Mouse (Mus musculus) cerebellum, postnatal 25 days (tissue): ENCODE measurements at regions not wholly inside any gene's neighbourhood (a gene's known extent, or its start where the extent isn't known, plus 50 kb on each side); places are given as distances from the start of the nearest gene placed in this dataset.
"Not testable (repeated sequence)": the region's sequence is repeated elsewhere in the genome, so short reads cannot be mapped to it uniquely, and the experiment has no call there.

Source experiments
- DNase-seq, 2 experiments: peaks; one replicate each; pipeline ENCODE4 v3.0.0; 2021; ENCODE audit warnings: mixed read lengths in 2 of 2

DNA sequence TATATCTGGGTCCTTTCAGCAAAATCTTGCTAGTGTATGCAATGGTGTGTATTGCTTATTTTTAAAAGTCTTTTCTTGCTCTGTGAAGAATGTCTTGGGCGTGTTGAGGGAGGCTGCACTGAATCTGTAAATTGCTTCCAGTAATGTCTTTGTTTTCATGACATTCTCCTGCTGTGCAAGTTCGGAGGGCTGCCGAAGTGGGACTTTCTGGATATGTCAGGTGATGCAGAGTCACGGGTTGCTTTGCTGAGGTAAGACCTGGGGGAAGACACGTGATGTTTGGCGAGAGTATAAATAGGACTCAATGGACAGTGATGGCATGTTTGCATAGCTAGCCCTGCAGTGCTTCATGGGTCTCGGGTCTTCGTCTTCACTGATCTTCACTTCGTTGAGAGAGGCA is 329.2 kb upstream of the Nr5a2 start:
- no peak for DNase-seq

DNA sequence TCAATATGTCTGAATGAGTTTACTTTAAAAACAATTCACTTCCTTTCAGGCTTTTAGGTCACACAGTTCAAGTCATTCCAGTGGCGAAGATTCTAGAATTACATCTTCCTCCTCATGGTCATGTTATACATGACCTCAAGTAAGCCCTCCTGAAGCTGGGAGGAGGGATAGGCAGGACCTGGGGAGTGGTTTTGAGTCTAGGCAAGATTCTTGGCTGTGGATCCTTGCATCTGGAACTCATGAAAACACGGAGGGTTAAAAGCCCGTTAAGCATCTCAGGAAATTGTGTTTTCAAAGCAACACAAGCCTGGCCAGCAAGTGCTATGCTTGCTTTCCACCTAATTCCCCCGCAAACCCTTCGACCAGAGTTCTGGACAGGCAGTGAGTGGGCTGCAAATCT is 323.0 kb upstream of the Nr5a2 start:
- no peak for DNase-seq

DNA sequence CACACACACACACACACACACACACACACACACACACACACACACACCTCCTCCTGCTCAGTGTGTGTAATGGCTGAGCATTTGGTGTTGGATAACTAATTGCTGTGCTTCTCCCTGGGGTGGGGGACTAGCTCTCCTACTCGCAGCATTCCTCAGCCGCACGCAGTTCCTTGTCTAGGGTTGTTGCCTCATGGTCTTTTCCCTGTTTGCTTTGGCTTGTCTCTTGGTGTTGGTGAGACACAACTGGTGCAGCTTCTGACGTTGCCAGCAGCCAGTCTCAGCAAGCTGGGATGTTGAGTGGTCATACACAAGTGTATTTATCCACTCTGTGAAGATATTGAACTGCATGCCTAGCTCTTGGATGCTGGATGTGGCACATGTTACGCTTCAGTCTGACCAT is 322.2 kb upstream of the Nr5a2 start:
- DNase-seq: no peak

DNA sequence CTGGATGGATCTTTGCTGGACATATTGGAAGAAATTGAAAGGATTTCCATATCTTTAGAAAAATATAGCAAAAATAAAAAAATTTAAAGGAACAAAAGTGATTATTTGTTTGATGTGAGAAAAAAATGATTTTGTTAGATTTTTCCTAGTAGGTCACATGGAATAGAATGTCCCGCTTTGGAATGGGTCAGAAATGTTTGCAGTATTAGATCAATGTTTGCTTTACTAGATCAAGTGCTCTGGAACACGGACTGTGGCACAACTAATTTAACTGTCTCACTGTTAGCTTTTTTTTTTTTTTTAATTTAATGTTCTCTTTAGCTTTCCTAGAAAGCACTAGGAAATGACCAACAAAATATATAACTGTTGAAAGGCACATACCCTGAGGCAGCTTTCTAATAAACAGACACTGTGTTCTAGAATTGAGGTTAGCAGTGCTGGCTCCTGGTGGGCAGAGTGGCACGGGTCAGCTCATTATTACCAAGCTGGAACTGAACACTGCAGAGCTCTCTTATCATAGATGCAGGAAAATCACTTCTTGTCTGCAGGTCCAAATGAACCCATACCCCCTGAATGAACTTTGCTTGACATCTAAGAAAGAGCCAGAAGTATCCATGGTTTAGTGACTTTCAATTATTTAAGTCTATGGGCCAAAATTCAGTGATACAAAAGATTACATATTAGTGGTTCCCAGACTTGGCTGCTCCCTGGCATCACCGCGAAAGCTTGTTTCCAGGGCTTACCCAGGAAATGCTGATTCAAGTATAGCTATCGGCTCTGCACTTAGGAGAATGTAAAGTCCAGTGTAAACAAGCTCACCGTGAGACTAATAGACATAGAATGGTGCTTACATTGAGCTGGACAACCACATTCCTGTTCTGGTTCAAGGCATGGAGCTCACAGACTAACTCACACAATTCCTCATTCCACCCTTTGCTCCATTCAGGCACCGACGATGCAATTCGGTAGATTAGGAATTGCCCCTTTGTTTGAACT is 320.4 kb upstream of the Nr5a2 start:
- no peak for DNase-seq

DNA sequence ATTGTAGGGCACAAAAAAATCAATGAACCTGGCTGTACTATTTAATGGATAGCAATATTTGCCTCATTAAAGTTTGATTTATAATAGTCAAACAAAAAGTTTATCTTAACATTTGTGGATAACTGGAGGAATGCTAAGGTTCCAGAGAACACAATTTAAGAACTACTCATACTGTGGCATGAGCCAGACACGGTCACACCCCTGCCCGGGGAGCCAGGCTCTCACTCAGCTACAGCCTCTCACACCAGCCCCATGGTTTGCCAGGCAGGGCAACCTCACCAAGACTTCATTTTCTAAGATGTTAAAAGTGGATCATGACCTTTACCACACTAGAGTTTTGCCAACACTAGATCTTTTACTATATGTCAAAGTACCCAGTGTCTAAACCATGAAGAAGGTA is 319.7 kb upstream of the Nr5a2 start:
- DNase-seq: no peak

DNA sequence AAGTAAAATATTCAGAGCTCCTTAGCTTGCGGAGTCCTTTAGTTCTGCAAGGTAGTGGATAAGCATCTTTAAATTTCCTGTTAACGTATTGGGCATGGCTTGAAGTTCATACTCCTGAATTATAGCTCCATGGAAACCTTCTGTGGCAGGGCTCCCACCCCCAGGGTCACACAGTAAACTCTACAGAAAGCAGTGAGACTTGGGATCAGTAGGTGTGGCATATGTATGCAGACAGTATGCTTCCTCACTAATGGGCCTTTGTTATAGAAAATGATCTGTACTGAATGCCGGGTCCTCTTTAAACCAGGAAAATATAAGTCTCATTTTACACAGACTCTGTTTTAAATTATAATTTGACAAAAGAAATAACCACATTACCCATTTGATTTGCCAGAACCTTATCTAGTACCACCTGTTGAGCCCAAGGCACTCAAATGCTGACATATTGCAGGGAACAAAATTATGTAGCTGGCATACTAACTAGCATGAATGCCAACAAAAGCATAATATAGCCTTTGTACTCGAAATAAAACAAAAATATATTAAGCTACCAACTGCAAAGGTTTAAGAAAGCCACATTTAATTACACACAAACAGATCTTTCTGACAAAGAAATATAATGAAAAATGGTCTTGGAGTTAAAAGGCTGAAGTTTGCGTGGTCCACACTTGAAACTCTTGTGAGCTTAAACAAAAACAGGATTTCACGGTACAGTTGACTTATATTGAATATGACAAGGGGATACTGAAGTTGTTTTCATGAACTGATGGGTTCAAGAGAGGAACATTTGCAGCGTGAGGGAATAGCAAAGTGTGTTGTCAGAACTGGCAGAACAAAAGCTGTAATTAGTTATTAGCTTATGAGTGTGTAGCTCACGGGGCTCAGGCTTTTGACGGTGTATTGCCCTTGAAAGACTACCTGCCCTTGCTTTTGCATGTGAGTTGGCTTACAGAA is 310.7 kb upstream of the Nr5a2 start:
- no peak for DNase-seq

DNA sequence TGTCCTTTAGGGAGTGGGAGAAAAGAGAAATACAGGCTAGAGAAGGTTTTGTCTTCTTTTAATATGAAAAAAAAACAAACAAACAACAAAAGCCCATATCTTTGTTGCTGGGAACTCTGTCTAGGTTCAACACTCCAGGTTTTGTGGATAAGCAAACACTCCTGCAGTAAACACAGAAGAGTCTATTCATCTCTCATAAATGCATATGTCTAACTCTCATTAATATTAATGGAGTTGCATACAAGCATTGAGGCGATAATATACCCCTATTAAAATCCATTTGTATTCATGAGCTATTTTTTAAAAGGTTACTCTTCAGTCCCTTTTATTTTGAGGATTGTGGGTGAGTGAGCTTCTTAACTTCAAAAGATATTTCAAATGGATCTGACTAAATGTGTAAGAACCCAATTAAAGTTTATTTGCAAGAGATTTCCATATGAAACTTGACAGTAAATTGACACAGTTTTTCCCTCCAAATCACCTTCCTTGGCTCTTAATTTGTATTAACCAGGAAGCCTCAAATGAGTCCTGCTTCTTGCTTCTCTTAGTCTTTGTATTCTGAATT is 302.6 kb upstream of the Nr5a2 start:
- no peak for DNase-seq

DNA sequence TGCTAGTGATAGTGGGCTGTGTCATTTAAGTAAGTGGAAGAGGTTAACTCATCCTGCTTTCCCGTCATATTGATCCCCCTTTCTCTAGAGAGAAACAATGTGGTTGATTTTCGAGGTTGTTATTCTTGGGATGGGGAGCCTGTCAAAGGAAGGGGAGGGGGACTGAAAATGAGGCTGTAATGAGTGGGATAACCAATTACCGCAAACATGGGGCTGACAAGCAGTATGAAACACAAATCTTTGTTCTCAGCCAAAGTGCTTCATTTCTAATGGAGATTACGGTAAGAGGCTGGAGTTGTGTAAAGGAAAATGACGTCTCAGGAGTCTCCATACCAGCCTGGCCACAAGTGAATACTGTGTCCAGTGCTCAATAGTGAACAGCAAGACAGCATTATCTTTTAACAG is 301.9 kb upstream of the Nr5a2 start:
- no peak for DNase-seq

DNA sequence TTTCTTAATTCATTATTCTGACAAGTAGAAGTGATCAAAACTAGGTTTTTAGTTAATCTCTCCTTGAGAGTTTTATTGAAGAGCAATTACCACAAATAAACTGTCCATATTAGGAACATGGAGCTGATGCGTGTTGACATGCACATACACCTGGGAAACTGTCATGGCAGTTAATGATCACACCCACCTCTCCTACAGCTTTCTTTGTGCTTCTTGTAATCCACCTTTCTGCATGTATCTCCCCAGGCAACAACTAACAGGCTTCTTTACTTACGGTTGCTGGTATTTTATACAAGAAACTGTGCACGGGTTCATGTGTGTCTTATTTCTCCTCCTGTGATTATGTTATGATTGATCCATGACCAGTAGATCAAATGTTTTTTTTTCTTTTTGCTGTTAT is 296.0 kb upstream of the Nr5a2 start:
- DNase-seq: no peak

DNA sequence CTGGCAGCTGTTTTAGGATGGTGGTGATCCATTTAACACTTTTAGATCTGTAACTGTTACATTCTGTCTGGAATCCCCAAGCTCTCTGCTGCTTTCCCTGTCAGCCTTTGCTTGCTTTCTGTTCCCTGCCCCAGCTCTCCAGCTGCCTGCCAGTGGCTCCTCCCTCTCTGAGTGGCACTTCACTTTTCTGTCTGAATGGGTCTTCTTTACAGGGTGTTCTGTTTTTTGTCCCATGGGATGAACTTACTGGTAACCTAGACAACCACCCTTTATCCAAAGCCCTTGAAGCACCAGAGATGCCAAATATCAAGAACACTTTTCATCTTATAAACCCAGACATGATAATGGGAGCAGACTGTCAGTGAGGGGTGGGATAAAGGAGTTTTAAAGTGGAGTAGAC is 294.8 kb upstream of the Nr5a2 start:
- DNase-seq: no peak

DNA sequence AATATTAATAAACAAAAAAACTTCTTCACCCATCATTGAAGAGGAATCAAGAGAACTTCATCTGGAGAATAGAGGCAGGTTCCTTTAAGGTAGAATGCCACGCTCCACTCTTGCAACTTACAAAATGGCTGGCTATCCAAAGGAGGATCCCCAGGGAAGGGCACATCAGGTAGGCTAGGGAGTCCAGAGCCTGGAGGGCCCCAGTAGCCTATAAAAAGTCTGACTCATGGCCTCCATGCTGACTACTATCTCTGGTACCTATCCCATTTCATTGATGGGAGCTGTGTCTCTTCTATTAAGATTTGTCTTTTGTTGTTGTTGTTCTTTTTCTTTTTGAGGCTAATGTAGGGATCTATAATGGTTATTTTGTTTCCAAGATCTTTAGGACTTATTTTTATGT is 294.4 kb upstream of the Nr5a2 start:
- DNase-seq: no peak

DNA sequence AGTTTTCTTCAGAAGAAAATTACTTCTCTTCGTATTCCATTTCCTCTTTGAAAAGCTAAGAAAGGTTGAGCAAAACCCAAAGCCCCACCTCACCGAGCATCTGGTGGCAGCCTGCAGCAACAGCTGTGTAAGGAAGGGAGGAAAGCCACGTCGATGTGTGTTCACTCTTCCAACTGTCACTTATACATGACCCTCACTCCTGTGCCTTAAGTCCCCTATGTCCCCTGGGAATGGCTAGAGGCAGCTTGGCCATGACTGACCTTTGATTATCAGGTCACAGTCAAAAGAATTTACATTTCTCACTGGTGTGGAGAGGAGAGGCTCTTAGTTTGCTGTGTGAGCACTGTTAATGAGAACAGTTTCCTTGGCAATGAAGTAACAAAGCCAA is 266.8 kb upstream of the Nr5a2 start:
- no peak for DNase-seq

DNA sequence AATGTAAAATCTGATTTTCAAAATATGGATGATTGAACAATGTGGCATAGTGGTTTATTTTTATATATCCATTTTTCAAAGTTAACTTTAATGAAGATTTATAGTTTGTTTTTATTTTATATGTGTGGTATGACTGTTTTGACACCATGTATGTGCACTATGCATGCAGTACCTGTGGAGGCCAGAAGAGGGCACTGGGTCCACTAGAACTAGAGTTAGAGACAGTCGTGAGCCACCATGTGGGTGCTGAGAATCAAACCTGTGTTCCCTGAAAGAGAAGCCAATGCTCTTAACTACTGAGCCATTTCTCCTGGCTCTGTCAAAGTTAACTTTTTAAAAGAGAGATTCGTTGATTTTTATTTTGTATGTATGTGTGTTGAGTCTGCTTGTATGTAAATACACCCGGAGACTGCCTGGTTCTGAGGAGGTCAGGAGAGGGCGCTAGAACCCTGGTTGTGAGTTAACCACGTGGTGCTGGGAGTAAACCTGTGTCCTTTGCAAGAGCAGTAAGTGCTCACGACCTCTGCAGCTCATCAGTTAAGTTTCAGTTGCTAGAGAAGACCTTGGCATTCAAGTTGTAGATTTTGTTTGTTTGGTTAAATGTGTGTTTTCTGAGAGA is 266.3 kb upstream of the Nr5a2 start:
- DNase-seq: peak in 1 of 2 experiments; percentile 25

DNA sequence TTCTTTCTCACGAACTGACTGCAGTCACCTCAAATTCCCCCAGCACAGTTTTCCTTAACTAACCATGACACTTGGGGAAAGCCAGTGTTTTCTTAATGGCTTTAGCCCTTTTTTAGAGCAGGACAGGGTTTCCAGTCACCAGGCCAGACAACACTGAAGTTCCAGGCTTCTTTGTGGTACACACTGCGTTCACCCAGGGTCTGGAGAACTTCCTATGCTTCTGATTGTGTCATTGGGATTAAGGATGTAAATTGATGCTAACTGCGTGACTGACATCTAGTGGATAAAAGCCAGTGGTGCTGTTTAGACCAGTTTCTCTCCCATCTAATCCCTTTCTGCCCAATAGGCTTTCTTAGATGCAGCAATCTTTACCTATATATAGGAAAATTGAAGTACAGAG is 265.2 kb upstream of the Nr5a2 start:
- DNase-seq: peak in 1 of 2 experiments; percentile 37

DNA sequence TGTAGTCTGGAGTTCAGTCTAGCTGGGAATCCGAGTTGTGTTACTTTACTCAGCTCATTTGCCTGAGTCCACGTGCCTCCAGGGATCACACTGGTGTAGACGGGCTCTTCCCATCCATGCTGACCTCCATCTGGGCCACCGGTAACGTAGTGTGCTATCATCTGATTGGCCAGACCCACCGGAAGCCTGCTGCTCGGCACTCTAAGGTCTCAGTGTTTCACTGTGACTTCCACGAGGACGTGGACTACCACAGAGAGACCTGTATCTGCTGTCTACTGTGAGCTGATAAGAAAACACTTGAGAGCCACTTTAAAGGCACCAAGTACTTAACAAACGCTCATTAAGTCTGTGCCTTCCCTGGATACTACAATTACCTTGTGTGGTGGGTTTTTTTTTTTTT is 262.8 kb upstream of the Nr5a2 start:
- DNase-seq: no peak

DNA sequence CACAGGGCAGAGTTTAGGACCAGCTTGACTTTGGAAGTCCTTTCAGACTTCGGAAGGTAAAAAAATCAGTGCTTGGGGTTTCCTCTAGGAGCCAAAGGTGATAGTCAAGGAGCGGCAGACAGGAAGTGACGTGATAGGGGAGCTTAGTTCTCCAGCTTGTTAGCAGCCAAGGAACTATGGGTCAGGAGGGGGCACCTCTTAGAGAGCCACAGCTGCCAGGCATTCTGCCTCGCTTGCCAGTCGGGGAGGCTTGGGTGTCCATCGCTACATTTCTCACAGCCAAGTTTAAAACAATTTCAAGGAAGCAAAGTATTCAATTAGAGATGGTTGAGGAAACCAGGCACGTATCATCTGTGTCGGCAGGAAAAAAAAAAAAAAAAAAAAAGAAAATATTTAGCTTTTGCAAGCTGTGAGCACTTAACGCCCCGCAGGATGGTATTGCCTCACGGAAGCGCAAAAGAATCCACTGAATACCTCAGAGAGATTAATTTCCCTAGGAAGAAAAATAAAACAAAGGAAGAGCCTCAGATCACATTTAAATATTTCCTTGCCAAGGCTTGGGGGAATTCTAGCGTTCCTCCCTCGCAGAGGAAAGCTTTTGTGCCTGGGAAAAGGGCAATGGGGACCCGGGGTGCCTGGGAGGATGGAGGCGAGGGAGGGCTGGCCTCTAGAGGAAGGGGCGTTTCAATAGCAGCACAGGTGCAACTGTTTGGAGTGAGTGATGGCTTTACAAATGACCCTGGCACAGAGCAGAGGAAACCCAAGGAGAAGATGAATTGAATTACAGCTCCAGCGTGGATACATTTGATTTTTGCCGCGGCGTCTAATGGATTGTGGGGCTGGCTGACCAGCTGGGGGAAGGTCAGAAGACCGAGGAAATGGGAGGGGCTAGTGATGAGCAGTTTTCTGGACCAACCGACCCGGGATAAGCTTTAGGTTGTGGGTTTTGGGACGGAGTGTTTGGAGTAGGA is 261.1 kb upstream of the Nr5a2 start:
- peak in 1 of 2 experiments; percentile 8 for DNase-seq

DNA sequence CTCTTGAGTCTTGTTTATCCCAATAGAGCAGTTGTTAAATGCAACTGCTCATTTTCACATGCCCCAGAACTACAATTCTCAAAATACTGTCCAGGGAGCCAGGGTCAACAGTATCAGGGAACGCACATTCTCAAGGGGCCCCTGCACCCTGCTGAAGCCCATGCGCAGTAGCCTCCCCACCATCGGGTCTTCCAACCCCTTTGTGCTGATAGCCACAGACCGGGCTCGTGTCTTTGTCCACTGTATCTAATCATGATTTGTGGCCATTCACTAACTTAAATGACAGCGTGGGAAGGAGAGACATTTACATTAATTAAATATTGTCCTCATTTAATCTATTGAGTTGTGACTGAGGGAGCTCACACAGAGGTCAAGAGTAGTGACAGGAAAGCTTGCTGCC is 260.0 kb upstream of the Nr5a2 start:
- DNase-seq: no peak

DNA sequence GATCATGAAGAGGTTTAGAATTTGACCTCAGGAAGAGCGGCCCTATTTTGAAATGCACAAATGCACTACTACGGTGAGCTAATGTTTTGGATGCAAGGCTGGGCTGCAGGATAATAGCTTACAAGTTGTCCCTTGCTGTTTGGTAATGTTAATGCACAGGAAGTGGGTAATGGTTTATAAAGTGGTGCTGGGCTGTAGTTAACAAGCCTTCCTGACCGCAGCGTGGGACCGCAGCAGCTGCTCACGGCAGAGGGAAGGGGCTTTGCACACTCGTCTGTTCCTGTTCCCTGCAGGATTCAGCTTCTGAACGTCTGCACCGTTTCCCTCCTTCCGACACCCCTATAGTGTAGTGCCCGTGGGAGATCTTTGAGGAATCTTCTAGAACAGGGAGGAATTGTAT is 258.4 kb upstream of the Nr5a2 start:
- no peak for DNase-seq

DNA sequence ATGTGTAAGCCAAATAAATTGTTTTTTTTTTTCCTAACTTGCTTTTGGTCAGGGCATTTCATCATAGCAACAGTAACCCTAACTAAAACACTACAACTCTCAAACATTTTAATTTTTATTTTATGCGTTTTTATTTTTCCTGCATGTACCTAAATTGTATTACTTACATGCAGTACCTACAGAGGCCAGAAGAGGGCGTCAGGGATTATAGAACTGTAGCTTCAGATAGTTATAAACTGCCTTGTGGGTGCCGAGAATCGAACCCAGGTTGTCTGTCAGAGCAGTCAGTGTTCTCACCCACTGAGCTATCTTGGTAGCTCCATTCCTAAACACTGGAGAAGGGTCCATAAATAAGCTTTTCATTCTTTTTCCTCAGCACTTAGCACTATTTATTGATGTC is 257.8 kb upstream of the Nr5a2 start:
- DNase-seq: no peak

DNA sequence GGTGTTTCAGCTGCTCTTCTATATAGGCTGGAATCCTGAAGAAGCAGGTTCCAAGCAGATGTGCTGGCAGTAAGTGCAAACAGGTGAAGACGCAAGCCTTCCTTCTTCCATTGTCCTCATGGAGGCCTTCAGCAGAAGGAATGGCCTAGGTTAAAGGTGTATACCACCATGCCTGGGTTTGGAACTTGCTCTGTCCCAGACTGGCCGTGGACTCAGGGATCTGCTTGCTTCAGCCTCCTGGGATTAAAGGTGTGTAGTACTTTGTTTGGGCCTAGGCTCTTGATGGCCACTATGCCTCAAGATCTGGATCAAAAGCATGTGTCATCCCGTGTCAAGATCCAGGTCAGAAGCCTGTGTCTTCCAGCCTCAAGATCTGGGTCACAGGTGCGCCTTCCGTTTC is 257.0 kb upstream of the Nr5a2 start:
- DNase-seq: no peak

DNA sequence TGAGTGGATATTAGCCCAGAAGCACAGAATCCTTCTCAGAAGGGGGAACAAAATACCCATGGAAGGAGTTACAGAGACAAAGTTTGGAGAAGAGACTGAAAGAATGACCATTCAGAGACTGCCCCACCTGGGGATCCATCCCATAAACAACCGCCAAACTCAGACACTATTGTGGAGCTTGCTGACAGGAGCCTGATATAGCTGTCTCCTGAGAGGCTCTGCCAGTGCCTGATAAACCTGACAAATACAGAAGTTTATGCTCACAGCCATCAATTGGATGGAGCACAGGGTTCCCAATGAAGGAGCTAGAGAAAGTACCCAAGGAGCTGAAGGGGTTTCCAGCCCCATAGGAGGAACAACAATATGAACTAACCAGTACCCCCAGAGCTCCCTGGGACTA is 254.1 kb upstream of the Nr5a2 start:
- not testable (repeated sequence) for DNase-seq

DNA sequence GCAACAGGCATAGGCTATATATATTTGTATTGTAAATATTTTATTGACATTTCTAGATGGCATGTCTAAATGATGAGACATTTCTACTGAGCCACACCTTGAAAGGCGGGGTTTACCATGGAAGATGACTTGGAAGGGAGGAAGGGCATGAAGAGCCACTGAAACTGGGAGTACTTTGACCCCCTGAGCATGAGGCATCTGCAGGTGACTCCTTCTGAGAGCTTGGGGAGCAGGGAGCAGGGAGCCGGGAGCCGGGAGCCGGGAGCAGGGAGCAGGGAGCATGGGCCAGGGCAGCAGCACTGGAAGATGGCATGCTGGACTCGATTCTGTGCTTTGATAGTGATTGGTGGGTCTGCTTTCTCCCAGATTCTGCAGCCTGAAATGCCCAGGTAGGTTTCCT is 253.5 kb upstream of the Nr5a2 start:
- DNase-seq: no peak
